Mouse (Mus musculus) intestine, embryonic 16.5 days (tissue): Measurements from ENCODE around the gene Lrrn3. TPM values are rescaled to one million over a fixed set of nuclear protein-coding genes. Genes with fewer than 3 reads are reported as not detected.

ENCODE experiments used
- ATAC-seq: fragments of 200-750 bp; cut with Nextera tagmentation; 2 replicates; pipeline ENCODE4 v1.8.0; 2017; ENCODE audit warnings: moderate TSS enrichment, moderate library complexity
- H3K27ac ChIP-seq: fragments of 300-500 bp; sonication (generic); 2 replicates; pipeline ENCODE4 v1.5.1; 2014; ENCODE audit warnings: mild to moderate bottlenecking, low read length
- H3K27me3 ChIP-seq: fragments of 300-500 bp; sonication (generic); replicated peaks from 2 replicates; pipeline ENCODE4 v1.6.1; 2014; ENCODE audit warnings: low read length, control low read depth, mixed read lengths; ENCODE audit not compliant: control insufficient read depth, insufficient read depth
- H3K36me3 ChIP-seq: fragments of 300-500 bp; sonication (generic); 2 replicates; pipeline ENCODE4 v1.6.1; 2014; ENCODE audit warnings: low read length, control low read depth; ENCODE audit not compliant: control insufficient read depth, insufficient read depth
- H3K4me1 ChIP-seq: fragments of 300-500 bp; sonication (generic); 2 replicates; pipeline ENCODE4 v1.6.1; 2014; ENCODE audit warnings: low read length, control low read depth, mixed read lengths; ENCODE audit not compliant: control insufficient read depth, insufficient read depth
- H3K4me2 ChIP-seq: fragments of 300-500 bp; sonication (generic); 2 replicates; pipeline ENCODE4 v1.6.1; 2014; ENCODE audit warnings: low read depth, low read length, control low read depth
- H3K4me3 ChIP-seq: fragments of 300-500 bp; sonication (generic); 2 replicates; pipeline ENCODE4 v1.5.1; 2014; ENCODE audit warnings: mild to moderate bottlenecking, low read length
- H3K9ac ChIP-seq: fragments of 300-500 bp; sonication (generic); 2 replicates; pipeline ENCODE4 v1.6.1; 2014; ENCODE audit warnings: low read depth, low read length
- H3K9me3 ChIP-seq: fragments of 300-500 bp; sonication (generic); 2 replicates; pipeline ENCODE4 v1.6.1; 2016; ENCODE audit warnings: low read length, control low read depth; ENCODE audit not compliant: control insufficient read depth
- WGBS: fragments of 180-500 bp; shearing (Covaris S2); extraction: QIAGEN DNeasy Blood & Tissue Kit; methylation state at CpG from one replicate; pipeline ENCODE4 v1.1.7; 2014; 5-methylcytosine and 5-hydroxymethylcytosine counted together
- polyA plus RNA-seq: library from polyadenylated mRNA; unstranded; fragments of >200 nt; fragmentation: Nextera tagmentation; extraction: Ambion mirVana; gene quantifications from 2 replicates; pipeline ENCODE4 v1.2.1, GENCODE M21; 2015

The Lrrn3 gene
- polyA plus RNA-seq, 1 experiment from 2014 or later: 6.1 TPM

- WGBS: 53% methylated on average over 4 of the region's 4 CpGs
- Histone ChIP-seq H3K27me3 (no peaks in the 10 kb centered on the region), H3K9ac (no peak overlapping the region), H3K27ac (no peak overlapping the region), H3K4me2 (no peak overlapping the region), H3K4me3 (no peak overlapping the region), H3K9me3 (no peaks in the 10 kb centered on the region), H3K36me3 (no peaks in the 10 kb centered on the region), H3K4me1 (no peaks in the 10 kb centered on the region)
- no peak for ATAC-seq
Observed at GRCm38 (mm10) chr12:41438446-41438845, 47.8 kb downstream of the Lrrn3 start.

GRCm38 (mm10) chr12:41436206-41436985 is 49.8 kb downstream of the Lrrn3 start:
- Histone ChIP-seq H3K27ac (no peak overlapping the region), H3K9ac (no peak overlapping the region), H3K4me2 (no peak overlapping the region), H3K36me3 (no peaks in the 10 kb centered on the region), H3K4me3 (no peak overlapping the region), H3K4me1 (no peaks in the 10 kb centered on the region), H3K9me3 (no peaks in the 10 kb centered on the region), H3K27me3 (no peaks in the 10 kb centered on the region)
- 77% methylated on average over 5 of the region's 5 CpGs for WGBS
- ATAC-seq: no peak

GRCm38 (mm10) chr12:41428806-41429205 is 57.4 kb downstream of the Lrrn3 start:
- no peak for ATAC-seq
- H3K9ac ChIP-seq: no peak overlapping the region
- no peak overlapping the region for H3K4me2 ChIP-seq
- no peaks in the 10 kb centered on the region for H3K4me1 ChIP-seq
- no peak overlapping the region for H3K4me3 ChIP-seq
- H3K36me3 ChIP-seq: no peaks in the 10 kb centered on the region
- no peaks in the 10 kb centered on the region for H3K27me3 ChIP-seq
- H3K9me3 ChIP-seq: no peaks in the 10 kb centered on the region
- H3K27ac ChIP-seq: no peak overlapping the region

GRCm38 (mm10) chr12:41427464-41427863 is 58.8 kb downstream of the Lrrn3 start:
- no peak for ATAC-seq
- H3K4me3 ChIP-seq: no peak overlapping the region
- WGBS: 74% methylated on average over 5 of the region's 5 CpGs

GRCm38 (mm10) chr12:41425101-41425679 is 61.0 kb downstream of the Lrrn3 start:
- Histone ChIP-seq H3K4me3 (no peak overlapping the region), H3K27me3 (no peaks in the 10 kb centered on the region), H3K27ac (no peak overlapping the region), H3K4me2 (no peak overlapping the region), H3K36me3 (no peaks in the 10 kb centered on the region), H3K9me3 (no peaks in the 10 kb centered on the region), H3K4me1 (no peaks in the 10 kb centered on the region), H3K9ac (no peak overlapping the region)
- no peak for ATAC-seq
- WGBS: 68% methylated on average over 9 of the region's 9 CpGs

More at GRCm38 (mm10) chr12:41427464-41427863, 58.8 kb downstream of the Lrrn3 start:
- no peak overlapping the region for H3K27ac ChIP-seq
- no peaks in the 10 kb centered on the region for H3K36me3 ChIP-seq
- no peak overlapping the region for H3K4me2 ChIP-seq
- no peak overlapping the region for H3K9ac ChIP-seq
- H3K4me1 ChIP-seq: no peaks in the 10 kb centered on the region
- no peaks in the 10 kb centered on the region for H3K27me3 ChIP-seq
- H3K9me3 ChIP-seq: no peaks in the 10 kb centered on the region

- Histone ChIP-seq H3K36me3 (no peaks in the 10 kb centered on the region), H3K4me3 (no peak overlapping the region), H3K4me2 (no peak overlapping the region), H3K27ac (no peak overlapping the region), H3K9ac (no peak overlapping the region), H3K9me3 (no peaks in the 10 kb centered on the region), H3K27me3 (no peaks in the 10 kb centered on the region), H3K4me1 (no peaks in the 10 kb centered on the region)
- no peak for ATAC-seq
- WGBS: 86% methylated on average over 4 of the region's 4 CpGs
Observed at GRCm38 (mm10) chr12:41417961-41418360, 68.3 kb downstream of the Lrrn3 start.

GRCm38 (mm10) chr12:41417099-41417498 is 69.1 kb downstream of the Lrrn3 start:
- H3K4me3 ChIP-seq: no peak overlapping the region
- H3K4me2 ChIP-seq: no peak overlapping the region
- peak; percentile 87 for ATAC-seq
- no peaks in the 10 kb centered on the region for H3K36me3 ChIP-seq
- WGBS: 28% methylated on average over 3 of the region's 3 CpGs
- no peaks in the 10 kb centered on the region for H3K27me3 ChIP-seq
- H3K27ac ChIP-seq: no peak overlapping the region
- no peak overlapping the region for H3K9ac ChIP-seq
- no peaks in the 10 kb centered on the region for H3K9me3 ChIP-seq
- no peaks in the 10 kb centered on the region for H3K4me1 ChIP-seq

- Histone ChIP-seq H3K9ac (no peak overlapping the region), H3K36me3 (no peaks in the 10 kb centered on the region), H3K4me2 (no peak overlapping the region), H3K27ac (no peak overlapping the region), H3K4me3 (no peak overlapping the region), H3K27me3 (no peaks in the 10 kb centered on the region), H3K9me3 (no peaks in the 10 kb centered on the region), H3K4me1 (no peaks in the 10 kb centered on the region)
- no peak for ATAC-seq
Observed at GRCm38 (mm10) chr12:41416635-41417034, 69.6 kb downstream of the Lrrn3 start.

GRCm38 (mm10) chr12:41409431-41409830 is 76.8 kb downstream of the Lrrn3 start:
- no peaks in the 10 kb centered on the region for H3K4me1 ChIP-seq
- no peak overlapping the region for H3K9ac ChIP-seq
- no peaks in the 10 kb centered on the region for H3K27me3 ChIP-seq
- H3K36me3 ChIP-seq: no peaks in the 10 kb centered on the region
- 35% methylated on average over 3 of the region's 3 CpGs for WGBS
- no peaks in the 10 kb centered on the region for H3K9me3 ChIP-seq
- ATAC-seq: no peak
- no peak overlapping the region for H3K4me3 ChIP-seq
- H3K27ac ChIP-seq: no peak overlapping the region
- H3K4me2 ChIP-seq: no peak overlapping the region
